Comparison of ENCODE assay signal across 22 mouse cellular contexts in genomic region chr12:79254975-79255374, GRCm38 (mm10). TPM values are rescaled to one million over a fixed set of nuclear protein-coding genes. Genes with fewer than 3 reads are reported as not detected.
DNase-seq lines count a peak whose midpoint lies in the region; ATAC-seq and TF ChIP-seq lines count a peak whose summit lies in the region.
"Had no signal": no experiment of that assay in that cellular context is flagged by ENCODE, and none has a peak within 500 bp of the region (broad histone marks: within the 10 kb centered on the region; RNA-seq: fewer than 3 reads in every experiment).

No protein-coding gene starts in this region.

- 93% methylated on average over 10 of the region's 10 CpGs for WGBS in lung, postnatal 0 days
- 94% methylated on average over 10 of the region's 10 CpGs for WGBS in heart, embryonic 10.5 days

- H3K36me3 ChIP-seq in lung, postnatal 0 days (ENCODE audit: insufficient read depth, low read length) = peaks cover 28% of the 10 kb centered on the region
- peaks cover 69% of the 10 kb centered on the region for H3K36me3 ChIP-seq in heart, embryonic 10.5 days

- no peak for TF ChIP-seq EP300 in lung, postnatal 0 days (IDR thresholded peaks at IDR 0.05)

- no peak overlapping the region for H3K9ac ChIP-seq in lung, postnatal 0 days (replicated peaks; ENCODE audit: low read depth)
- H3K9ac ChIP-seq: embryonic facial prominence, embryonic 13.5 days; forebrain, embryonic 12.5 days; heart, embryonic 15.5 days; hindbrain, embryonic 14.5 days had no signal

- H3K4me3 ChIP-seq in lung, postnatal 0 days (ENCODE audit: low read depth, low read length) = no peak overlapping the region
- H3K4me3 ChIP-seq in heart, embryonic 10.5 days = no peak overlapping the region
- H3K4me3 ChIP-seq: embryonic facial prominence, embryonic 13.5 days; forebrain, embryonic 12.5 days; heart, embryonic 15.5 days; hindbrain, embryonic 10.5 days had no signal

- H3K4me1 ChIP-seq in lung, postnatal 0 days (ENCODE audit: insufficient read depth, low read depth, low read length) = no peaks in the 10 kb centered on the region
- no peaks in the 10 kb centered on the region for H3K4me1 ChIP-seq in heart, embryonic 10.5 days
- H3K4me1 ChIP-seq: embryonic facial prominence, embryonic 13.5 days; forebrain, embryonic 12.5 days; heart, embryonic 15.5 days; hindbrain, embryonic 10.5 days had no signal

- H3K4me2 ChIP-seq in lung, postnatal 0 days (replicated peaks; ENCODE audit: low read depth, low read length) = no peak overlapping the region
- H3K4me2 ChIP-seq: embryonic facial prominence, embryonic 13.5 days; forebrain, embryonic 12.5 days; heart, embryonic 11.5 days; heart, embryonic 15.5 days; hindbrain, embryonic 14.5 days had no signal

- ATAC-seq in lung, postnatal 0 days = peak; percentile 21; the same call in 1 of the 2 replicates
- ATAC-seq in megakaryocyte progenitor cell, adult 5-6 weeks (replicated peaks; ENCODE audit: poor library complexity) = peak; percentile 83
- ATAC-seq: forebrain, embryonic 16.5 days had no signal

- H3K27ac ChIP-seq in lung, postnatal 0 days (ENCODE audit: low read length) = no peak overlapping the region
- no peak overlapping the region for H3K27ac ChIP-seq in heart, embryonic 10.5 days
- H3K27ac ChIP-seq: embryonic facial prominence, embryonic 13.5 days; forebrain, embryonic 12.5 days; heart, embryonic 15.5 days; hindbrain, embryonic 10.5 days; hindbrain, embryonic 14.5 days had no signal

- H3K27me3 ChIP-seq in lung, postnatal 0 days (replicated peaks; ENCODE audit: insufficient read depth, low read length) = no peaks in the 10 kb centered on the region
- no peaks in the 10 kb centered on the region for H3K27me3 ChIP-seq in heart, embryonic 10.5 days (ENCODE audit: insufficient read depth, poor library complexity, severe bottlenecking)
- H3K27me3 ChIP-seq: embryonic facial prominence, embryonic 13.5 days; forebrain, embryonic 12.5 days; heart, embryonic 15.5 days had no signal

- peak; percentile 24 for DNase-seq in lung, postnatal 0 days (ENCODE audit: low spot score)
- no peak for DNase-seq in lung, postnatal 4 days
- DNase-seq in gonadal fat pad, adult 2 months (ENCODE audit: low read depth) = peak; percentile 31
- DNase-seq in heart, embryonic 10.5 days (ENCODE audit: low spot score) = no peak
- no peak for DNase-seq in gastrocnemius, postnatal 10 days
- no peak for DNase-seq in cerebellum, postnatal 4 days (ENCODE audit: low spot score in 2 of 2)
- DNase-seq: adrenal gland, adult 8-10 months; adrenal gland, postnatal 36 days; cerebellum, adult 11-12 months; cerebellum, adult 9-10 months; cerebellum, postnatal 25 days; gastrocnemius, postnatal 25 days; heart, adult 18-20 months; heart, postnatal 14 days had no signal

- TF ChIP-seq CTCF in lung, postnatal 0 days (IDR thresholded peaks at IDR 0.05) = no peak

- H3K9me3 ChIP-seq in lung, postnatal 0 days (ENCODE audit: low read length) = no peaks in the 10 kb centered on the region
- no peaks in the 10 kb centered on the region for H3K9me3 ChIP-seq in heart, embryonic 10.5 days
- H3K9me3 ChIP-seq: embryonic facial prominence, embryonic 13.5 days; forebrain, embryonic 12.5 days; heart, embryonic 15.5 days; hindbrain, embryonic 10.5 days had no signal

RNA-seq across cellular contexts. Expression of gene Zfyve26, which starts 41.1 kb away (rescaled TPM):
- polyA plus RNA-seq in lung, postnatal 0 days (2015; fragmentation: Nextera tagmentation; extraction: Ambion mirVana) = 7.0 and 8.0 TPM in 2 replicates
- 27.7 and 30.5 TPM in 2 replicates for polyA plus RNA-seq in gonadal fat pad, adult 2 months (2012; rRNA removed)
- total RNA-seq in megakaryocyte progenitor cell, adult 5-6 weeks (2015) = 19.7 and 26.5 TPM in 2 replicates
- 15.8 and 17.4 TPM in 2 replicates for total RNA-seq in megakaryocyte progenitor cell, adult 5-6 weeks (2017)
- 12.4 and 12.5 TPM in 2 replicates for polyA plus RNA-seq in heart, embryonic 10.5 days (2016; fragmentation: Nextera tagmentation; extraction: Ambion mirVana)
- 10 to 100 TPM; 14.2 to 15.0 TPM for total RNA-seq in gastrocnemius, postnatal 10 days (2021)

RNA-seq across cellular contexts. Expression of gene Rad51b, which starts 42.1 kb away (rescaled TPM):
- 1.3 and 1.5 TPM in 2 replicates for polyA plus RNA-seq in lung, postnatal 0 days (2015; fragmentation: Nextera tagmentation; extraction: Ambion mirVana)
- polyA plus RNA-seq in gonadal fat pad, adult 2 months (2012; rRNA removed) = 0.72 and 0.90 TPM in 2 replicates
- 15.7 and 19.5 TPM in 2 replicates for total RNA-seq in megakaryocyte progenitor cell, adult 5-6 weeks (2015)
- total RNA-seq in megakaryocyte progenitor cell, adult 5-6 weeks (2017) = 15.7 and 19.1 TPM in 2 replicates
- 5.1 and 6.6 TPM in 2 replicates for polyA plus RNA-seq in heart, embryonic 10.5 days (2016; fragmentation: Nextera tagmentation; extraction: Ambion mirVana)
- total RNA-seq in gastrocnemius, postnatal 10 days (2021) = 1 to 10 TPM in 1 of 2 experiments, under 1 TPM in 1; 0.63 to 1.7 TPM

RNA-seq across cellular contexts. Expression of gene Rdh12, which starts 46.3 kb away (rescaled TPM):
- polyA plus RNA-seq in lung, postnatal 0 days (2015; fragmentation: Nextera tagmentation; extraction: Ambion mirVana) = 0.61 and 0.69 TPM in 2 replicates
- polyA plus RNA-seq in gonadal fat pad, adult 2 months (2012; rRNA removed) = 5.6 and 5.7 TPM in 2 replicates
- total RNA-seq in megakaryocyte progenitor cell, adult 5-6 weeks (2015) = 7.0 and 9.1 TPM in 2 replicates
- 7.1 and 10.5 TPM in 2 replicates for total RNA-seq in megakaryocyte progenitor cell, adult 5-6 weeks (2017)
- polyA plus RNA-seq in heart, embryonic 10.5 days (2016; fragmentation: Nextera tagmentation; extraction: Ambion mirVana) = 0.47 and 0.58 TPM in 2 replicates
- total RNA-seq in gastrocnemius, postnatal 10 days (2021) = under 1 TPM; 0.35 to 0.41 TPM

Comparison
In these comparisons a context has a peak if more than half of its experiments do, and no peak if none do; other contexts are left out.
1. DNase-seq: peak in lung, postnatal 0 days (single experiment) and gonadal fat pad, adult 2 months (single experiment); none in lung, postnatal 4 days (0 of 2), heart, embryonic 10.5 days (single experiment), gastrocnemius, postnatal 10 days (single experiment) and cerebellum, postnatal 4 days (0 of 2).